Mouse (Mus musculus): ENCODE data around the gene Itpkb. TPM values are rescaled to one million over a fixed set of nuclear protein-coding genes. Genes with fewer than 3 reads are reported as not detected.

The Itpkb gene
- polyA plus RNA-seq, 1 experiment: 12.4 TPM

DNA sequence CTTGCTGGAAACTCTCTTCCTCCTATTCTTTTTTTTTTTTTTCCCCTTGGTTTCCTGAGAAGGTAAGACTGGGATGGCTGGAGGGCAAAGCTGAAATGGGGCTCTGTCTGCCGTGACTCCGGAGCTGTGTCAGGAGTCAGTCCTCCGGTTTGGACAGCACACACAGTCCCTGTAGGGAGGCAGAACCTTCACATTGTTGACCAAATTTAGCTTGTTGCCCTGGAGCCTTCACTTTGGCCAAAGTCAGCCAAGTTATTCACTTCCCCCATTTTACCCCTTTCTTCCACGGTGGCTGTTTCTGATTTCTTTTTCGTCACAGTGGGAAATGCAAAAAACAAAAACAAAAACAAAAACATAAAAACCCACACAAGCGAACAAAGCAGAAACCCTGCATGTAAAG lies 18.0 kb upstream of the Itpkb start:
- peaks cover 5% of the 10 kb centered on the region for H3K4me1 ChIP-seq (ENCODE audit: control insufficient read depth, insufficient read depth, low read length)
- no peak overlapping the region for H3K9ac ChIP-seq (ENCODE audit: low read depth, poor library complexity, severe bottlenecking)
- no peak overlapping the region for H3K4me3 ChIP-seq (ENCODE audit: low read depth, low read length)
- no peaks in the 10 kb centered on the region for H3K9me3 ChIP-seq (replicated peaks; ENCODE audit: control insufficient read depth, insufficient read depth, low read length, poor library complexity, severe bottlenecking)
- H3K36me3 ChIP-seq (ENCODE audit: control insufficient read depth, insufficient read depth, low read length, poor library complexity, severe bottlenecking): no peaks in the 10 kb centered on the region
- TF ChIP-seq EP300 (IDR thresholded peaks at IDR 0.05; ENCODE audit: insufficient read depth, low read depth, low read length) (no peak), CTCF (IDR thresholded peaks at IDR 0.05; ENCODE audit: low read depth, low read length) (no peak), POLR2A (IDR thresholded peaks at IDR 0.05; ENCODE audit: insufficient read depth, low read length) (no peak)
- H3K27ac ChIP-seq (ENCODE audit: insufficient read depth, low read length): peak overlapping the region; percentile 5; the same call in 1 of the 2 replicates
- no peaks in the 10 kb centered on the region for H3K27me3 ChIP-seq (ENCODE audit: control insufficient read depth, insufficient read depth, low read length, poor library complexity, severe bottlenecking)

DNA sequence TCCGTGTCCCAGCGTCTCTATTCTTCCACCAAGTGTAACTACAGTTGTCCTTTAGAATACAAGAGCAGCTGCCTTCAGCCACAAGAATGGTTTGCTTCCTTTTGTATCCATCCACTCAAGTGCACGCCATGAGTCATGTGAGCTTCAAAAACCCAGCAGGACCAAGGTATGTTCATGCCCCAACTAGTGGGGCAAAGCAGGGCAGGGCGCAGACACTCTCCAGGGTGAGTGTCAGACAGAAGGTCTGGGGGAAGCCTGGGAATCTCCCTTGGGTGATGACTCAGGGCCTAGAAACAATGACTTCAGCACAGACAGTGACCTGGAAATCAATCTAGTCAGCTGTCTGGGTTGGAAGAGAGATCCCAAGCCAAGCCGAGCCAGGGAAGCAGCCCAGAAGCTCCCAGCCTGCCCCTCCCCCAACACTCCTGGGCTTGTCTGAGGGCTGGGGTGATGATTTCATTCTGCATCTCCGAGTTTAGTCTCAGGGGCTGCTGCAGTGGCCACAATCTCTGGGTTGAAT lies 17.4 kb upstream of the Itpkb start:
- Histone ChIP-seq H3K9me3 (replicated peaks; ENCODE audit: control insufficient read depth, insufficient read depth, low read length, poor library complexity, severe bottlenecking) (no peaks in the 10 kb centered on the region), H3K4me1 (ENCODE audit: control insufficient read depth, insufficient read depth, low read length) (peaks cover 5% of the 10 kb centered on the region), H3K27me3 (ENCODE audit: control insufficient read depth, insufficient read depth, low read length, poor library complexity, severe bottlenecking) (no peaks in the 10 kb centered on the region), H3K4me3 (ENCODE audit: low read depth, low read length) (no peak overlapping the region), H3K36me3 (ENCODE audit: control insufficient read depth, insufficient read depth, low read length, poor library complexity, severe bottlenecking) (no peaks in the 10 kb centered on the region), H3K27ac (ENCODE audit: insufficient read depth, low read length) (peak overlapping the region; percentile 5; the same call in 1 of the 2 replicates), H3K9ac (ENCODE audit: low read depth, poor library complexity, severe bottlenecking) (no peak overlapping the region)
- no peak; the same call in 1 of the 2 replicates for TF ChIP-seq EP300 (IDR thresholded peaks at IDR 0.05; ENCODE audit: insufficient read depth, low read depth, low read length)
- no peak for TF ChIP-seq CTCF (IDR thresholded peaks at IDR 0.05; ENCODE audit: low read depth, low read length)
- TF ChIP-seq POLR2A (IDR thresholded peaks at IDR 0.05; ENCODE audit: insufficient read depth, low read length): no peak

DNA sequence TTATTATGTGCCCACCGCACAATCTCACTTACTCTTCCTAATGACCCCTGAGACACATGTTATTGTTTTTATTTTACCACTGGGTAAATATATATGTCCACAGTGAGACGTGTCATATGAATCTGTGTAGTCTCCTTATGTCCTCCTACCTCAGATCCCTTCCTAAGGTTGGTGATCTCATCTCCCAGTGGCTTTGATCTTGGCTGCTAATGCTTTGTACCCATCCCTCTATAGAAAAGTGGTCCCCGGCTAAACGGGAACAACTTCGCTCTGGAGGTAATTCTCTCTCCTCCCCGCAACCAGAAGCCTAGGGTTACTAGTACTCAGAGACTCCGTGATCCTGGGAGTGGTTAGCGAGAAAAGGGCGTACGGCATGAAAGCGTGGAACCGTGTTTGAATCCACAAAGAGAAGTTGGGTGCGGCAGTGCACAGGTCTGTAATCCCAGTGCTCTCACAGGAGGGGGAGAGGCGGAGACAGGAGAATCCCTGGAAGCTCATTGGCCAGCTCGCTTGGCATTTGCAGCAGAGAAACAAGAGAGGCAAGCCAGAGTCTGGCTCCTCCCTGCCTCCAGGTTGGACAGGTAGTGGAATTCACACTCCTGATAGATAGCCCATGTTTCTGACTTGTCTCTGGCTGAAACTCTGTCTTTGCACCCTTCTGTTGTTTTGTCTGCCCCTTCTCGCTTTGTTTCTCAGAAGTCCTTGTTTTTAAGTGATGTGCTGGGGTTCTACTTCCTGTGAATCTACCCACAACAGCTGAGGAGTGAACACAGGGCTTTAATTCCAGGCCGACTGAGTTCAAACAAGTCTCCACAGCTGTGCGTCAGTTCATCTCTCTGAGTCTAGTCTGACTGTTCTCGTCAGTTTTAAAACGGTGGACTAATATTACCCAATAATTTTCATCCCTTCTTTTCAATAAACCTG lies 16.5 kb upstream of the Itpkb start:
- Histone ChIP-seq H3K27ac (ENCODE audit: insufficient read depth, low read length) (peak overlapping the region; percentile 44; the same call in 1 of the 2 replicates), H3K9ac (ENCODE audit: low read depth, poor library complexity, severe bottlenecking) (no peak overlapping the region)

DNA sequence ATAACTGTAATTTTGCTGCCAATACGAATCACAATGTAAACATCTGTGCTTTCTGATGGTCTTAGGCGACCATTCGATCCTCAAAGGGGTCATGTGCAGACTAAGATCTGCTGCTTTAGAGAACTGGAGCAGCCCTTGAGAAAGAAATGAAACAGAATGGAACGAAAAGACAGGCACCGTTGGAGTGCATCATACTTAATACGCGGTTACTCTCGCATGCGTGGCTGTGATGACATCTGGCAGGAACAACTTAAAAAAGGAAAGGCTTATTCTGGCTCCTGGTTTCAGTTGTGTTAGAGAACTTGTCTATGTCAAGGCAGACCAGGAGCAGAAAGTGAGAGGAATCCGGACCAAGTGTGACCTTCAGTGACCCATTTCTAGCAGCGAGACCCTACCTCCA lies 15.6 kb upstream of the Itpkb start:
- Histone ChIP-seq H3K36me3 (ENCODE audit: control insufficient read depth, insufficient read depth, low read length, poor library complexity, severe bottlenecking) (no peaks in the 10 kb centered on the region), H3K27ac (ENCODE audit: insufficient read depth, low read length) (no peak overlapping the region), H3K9ac (ENCODE audit: low read depth, poor library complexity, severe bottlenecking) (no peak overlapping the region), H3K4me1 (ENCODE audit: control insufficient read depth, insufficient read depth, low read length) (peaks cover 2% of the 10 kb centered on the region), H3K27me3 (ENCODE audit: control insufficient read depth, insufficient read depth, low read length, poor library complexity, severe bottlenecking) (no peaks in the 10 kb centered on the region), H3K4me3 (ENCODE audit: low read depth, low read length) (no peak overlapping the region), H3K9me3 (replicated peaks; ENCODE audit: control insufficient read depth, insufficient read depth, low read length, poor library complexity, severe bottlenecking) (no peaks in the 10 kb centered on the region)
- TF ChIP-seq CTCF (IDR thresholded peaks at IDR 0.05; ENCODE audit: low read depth, low read length) (no peak), POLR2A (IDR thresholded peaks at IDR 0.05; ENCODE audit: insufficient read depth, low read length) (no peak), EP300 (IDR thresholded peaks at IDR 0.05; ENCODE audit: insufficient read depth, low read depth, low read length) (no peak)

More for the DNA sequence above, 16.5 kb upstream of the Itpkb start:
- TF ChIP-seq POLR2A (IDR thresholded peaks at IDR 0.05; ENCODE audit: insufficient read depth, low read length): peak; percentile 20
- TF ChIP-seq CTCF (IDR thresholded peaks at IDR 0.05; ENCODE audit: low read depth, low read length): no peak
- peak; percentile 67; the same call in 1 of the 2 replicates for TF ChIP-seq EP300 (IDR thresholded peaks at IDR 0.05; ENCODE audit: insufficient read depth, low read depth, low read length)
- Histone ChIP-seq H3K4me3 (ENCODE audit: low read depth, low read length) (peak overlapping the region; percentile 73), H3K9me3 (replicated peaks; ENCODE audit: control insufficient read depth, insufficient read depth, low read length, poor library complexity, severe bottlenecking) (no peaks in the 10 kb centered on the region), H3K36me3 (ENCODE audit: control insufficient read depth, insufficient read depth, low read length, poor library complexity, severe bottlenecking) (no peaks in the 10 kb centered on the region), H3K4me1 (ENCODE audit: control insufficient read depth, insufficient read depth, low read length) (peaks cover 2% of the 10 kb centered on the region), H3K27me3 (ENCODE audit: control insufficient read depth, insufficient read depth, low read length, poor library complexity, severe bottlenecking) (no peaks in the 10 kb centered on the region)

DNA sequence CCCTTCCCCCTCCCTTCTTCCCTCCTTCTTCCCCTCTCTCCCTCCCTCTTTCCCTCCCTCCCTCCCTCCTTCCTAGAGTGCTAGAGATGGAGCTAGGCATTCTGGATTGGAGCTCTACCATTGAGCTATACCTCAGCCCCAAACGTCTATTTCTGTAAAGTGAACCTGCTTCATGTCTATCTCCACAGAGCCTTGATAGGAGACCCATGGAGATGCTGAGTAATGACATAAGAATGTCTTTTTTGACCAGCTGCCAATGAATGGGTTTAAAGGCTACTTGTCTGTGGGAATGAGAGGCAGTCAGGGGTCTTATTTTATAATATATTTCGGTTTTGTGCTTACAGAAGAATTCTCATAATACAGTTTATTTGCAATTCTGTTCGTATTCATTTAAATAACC lies 15.2 kb upstream of the Itpkb start:
- TF ChIP-seq EP300 (IDR thresholded peaks at IDR 0.05; ENCODE audit: insufficient read depth, low read depth, low read length) (no peak), POLR2A (IDR thresholded peaks at IDR 0.05; ENCODE audit: insufficient read depth, low read length) (no peak), CTCF (IDR thresholded peaks at IDR 0.05; ENCODE audit: low read depth, low read length) (no peak)
- Histone ChIP-seq H3K27ac (ENCODE audit: insufficient read depth, low read length) (no peak overlapping the region), H3K9ac (ENCODE audit: low read depth, poor library complexity, severe bottlenecking) (no peak overlapping the region), H3K4me3 (ENCODE audit: low read depth, low read length) (no peak overlapping the region), H3K36me3 (ENCODE audit: control insufficient read depth, insufficient read depth, low read length, poor library complexity, severe bottlenecking) (no peaks in the 10 kb centered on the region), H3K27me3 (ENCODE audit: control insufficient read depth, insufficient read depth, low read length, poor library complexity, severe bottlenecking) (no peaks in the 10 kb centered on the region), H3K9me3 (replicated peaks; ENCODE audit: control insufficient read depth, insufficient read depth, low read length, poor library complexity, severe bottlenecking) (no peaks in the 10 kb centered on the region), H3K4me1 (ENCODE audit: control insufficient read depth, insufficient read depth, low read length) (peaks cover 2% of the 10 kb centered on the region)

DNA sequence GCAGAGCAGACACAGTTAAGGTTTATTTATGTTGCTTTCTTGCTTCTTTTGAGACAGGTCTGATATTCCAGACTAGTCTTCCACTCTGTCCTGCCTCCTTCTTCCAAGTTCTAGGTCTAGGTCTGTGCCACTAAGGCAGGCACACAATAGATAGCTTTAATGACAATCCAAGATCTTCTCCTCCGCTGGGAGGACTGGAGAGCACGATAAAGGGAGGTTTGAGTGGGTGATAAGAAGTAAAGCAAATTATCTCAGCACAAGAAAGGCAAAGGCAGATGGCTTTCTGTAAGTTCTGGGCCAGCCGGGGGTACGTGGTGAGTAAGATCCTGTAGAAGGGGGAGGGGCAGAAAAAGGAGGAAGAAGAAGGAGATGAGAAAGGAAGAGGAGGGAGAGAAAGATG lies 12.8 kb upstream of the Itpkb start:
- H3K36me3 ChIP-seq (ENCODE audit: control insufficient read depth, insufficient read depth, low read length, poor library complexity, severe bottlenecking): no peaks in the 10 kb centered on the region
- H3K27me3 ChIP-seq (ENCODE audit: control insufficient read depth, insufficient read depth, low read length, poor library complexity, severe bottlenecking): no peaks in the 10 kb centered on the region
- H3K9ac ChIP-seq (ENCODE audit: low read depth, poor library complexity, severe bottlenecking): no peak overlapping the region
- TF ChIP-seq CTCF (IDR thresholded peaks at IDR 0.05; ENCODE audit: low read depth, low read length): no peak
- TF ChIP-seq POLR2A (IDR thresholded peaks at IDR 0.05; ENCODE audit: insufficient read depth, low read length): no peak
- no peak for TF ChIP-seq EP300 (IDR thresholded peaks at IDR 0.05; ENCODE audit: insufficient read depth, low read depth, low read length)
- no peak overlapping the region for H3K4me3 ChIP-seq (ENCODE audit: low read depth, low read length)
- H3K9me3 ChIP-seq (replicated peaks; ENCODE audit: control insufficient read depth, insufficient read depth, low read length, poor library complexity, severe bottlenecking): no peaks in the 10 kb centered on the region
- no peak overlapping the region for H3K27ac ChIP-seq (ENCODE audit: insufficient read depth, low read length)
- H3K4me1 ChIP-seq (ENCODE audit: control insufficient read depth, insufficient read depth, low read length): peaks cover 2% of the 10 kb centered on the region
